Mouse (Mus musculus) forebrain, embryonic 14.5 days (tissue): ENCODE data around the gene Rgs6. TPM values are rescaled to one million over a fixed set of nuclear protein-coding genes. Genes with fewer than 3 reads are reported as not detected.

ENCODE experiments used
- ATAC-seq: fragments of 200-750 bp; cut with Nextera tagmentation; 2 replicates; pipeline ENCODE4 v1.8.0; 2017; ENCODE audit warnings: mild to moderate bottlenecking, moderate library complexity
- DNase-seq: peaks from one replicate; pipeline ENCODE4 v3.0.0-alpha.2; 2015; ENCODE audit warnings: low spot score
- H3K27ac ChIP-seq: fragments of 300-500 bp; sonication (generic); 2 replicates; pipeline ENCODE4 v1.5.1; 2014; ENCODE audit warnings: low read depth, mild to moderate bottlenecking, control low read depth, low read length, moderate library complexity
- H3K27me3 ChIP-seq: fragments of 300-500 bp; sonication (generic); replicated peaks from 2 replicates; pipeline ENCODE4 v1.6.1; 2014; ENCODE audit warnings: low read length, control low read depth, mixed read lengths; ENCODE audit not compliant: control insufficient read depth, insufficient read depth
- H3K36me3 ChIP-seq: fragments of 300-500 bp; sonication (generic); 2 replicates; pipeline ENCODE4 v1.6.1; 2014; ENCODE audit warnings: low read length, control low read depth; ENCODE audit not compliant: control insufficient read depth, insufficient read depth
- H3K4me1 ChIP-seq: fragments of 300-500 bp; sonication (generic); 2 replicates; pipeline ENCODE4 v1.6.1; 2014; ENCODE audit warnings: antibody characterized with exemption, low read length, control low read depth; ENCODE audit not compliant: control insufficient read depth, insufficient read depth
- H3K4me2 ChIP-seq: fragments of 300-500 bp; sonication (generic); 2 replicates; pipeline ENCODE4 v1.6.1; 2014; ENCODE audit warnings: mild to moderate bottlenecking, control low read depth, low read length
- H3K4me3 ChIP-seq: fragments of 300-500 bp; sonication (generic); 2 replicates; pipeline ENCODE4 v1.5.1; 2014; ENCODE audit warnings: low read depth, low read length, control low read depth
- H3K9ac ChIP-seq: fragments of 300-500 bp; sonication (generic); 2 replicates; pipeline ENCODE4 v1.6.1; 2014; ENCODE audit warnings: mild to moderate bottlenecking, low read length, control low read depth, moderate library complexity
- H3K9me3 ChIP-seq: fragments of 300-500 bp; sonication (generic); replicated peaks from 2 replicates; pipeline ENCODE4 v1.6.1; 2016; ENCODE audit warnings: low read length, control low read depth, mixed read lengths; ENCODE audit not compliant: control insufficient read depth
- WGBS: fragments of 180-500 bp; shearing (Covaris S2); extraction: QIAGEN DNeasy Blood & Tissue Kit; methylation state at CpG from one replicate; pipeline ENCODE4 v1.1.7; 2014; 5-methylcytosine and 5-hydroxymethylcytosine counted together
- polyA plus RNA-seq: library from polyadenylated mRNA; unstranded; fragments of >200 nt; fragmentation: Nextera tagmentation; extraction: Ambion mirVana; gene quantifications from 2 replicates; pipeline ENCODE4 v1.2.1, GENCODE M21; 2014

Gene Rgs6
- polyA plus RNA-seq, 1 experiment from 2014 or later = 5.0 TPM

DNA sequence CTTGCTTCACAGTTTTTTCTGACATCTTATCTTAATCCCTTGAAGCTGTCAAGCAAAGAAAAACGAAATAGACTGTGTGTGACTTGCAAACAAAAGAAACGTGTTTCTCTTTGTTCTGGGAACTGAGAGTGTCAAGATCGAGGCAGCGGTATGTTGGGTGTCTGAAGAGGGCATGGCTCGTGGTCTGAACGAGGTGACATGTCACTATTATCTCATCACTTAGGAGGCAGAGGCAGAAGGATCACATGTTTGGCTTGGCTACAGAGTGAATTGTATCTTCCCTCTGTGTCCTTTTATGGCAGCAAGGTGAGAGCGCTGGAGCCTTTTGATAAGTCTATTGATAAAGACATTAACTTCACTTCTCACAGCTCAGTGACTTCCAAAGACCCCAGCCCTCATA, 512.8 kb downstream of the Rgs6 start:
- Histone ChIP-seq H3K4me3 (no peak overlapping the region), H3K4me1 (no peaks in the 10 kb centered on the region), H3K27me3 (no peaks in the 10 kb centered on the region), H3K9me3 (no peaks in the 10 kb centered on the region), H3K36me3 (no peaks in the 10 kb centered on the region), H3K9ac (no peak overlapping the region), H3K27ac (no peak overlapping the region), H3K4me2 (no peak overlapping the region)
- WGBS = 55% methylated on average over 7 of the region's 7 CpGs
- DNase-seq = no peak
- no peak for ATAC-seq

DNA sequence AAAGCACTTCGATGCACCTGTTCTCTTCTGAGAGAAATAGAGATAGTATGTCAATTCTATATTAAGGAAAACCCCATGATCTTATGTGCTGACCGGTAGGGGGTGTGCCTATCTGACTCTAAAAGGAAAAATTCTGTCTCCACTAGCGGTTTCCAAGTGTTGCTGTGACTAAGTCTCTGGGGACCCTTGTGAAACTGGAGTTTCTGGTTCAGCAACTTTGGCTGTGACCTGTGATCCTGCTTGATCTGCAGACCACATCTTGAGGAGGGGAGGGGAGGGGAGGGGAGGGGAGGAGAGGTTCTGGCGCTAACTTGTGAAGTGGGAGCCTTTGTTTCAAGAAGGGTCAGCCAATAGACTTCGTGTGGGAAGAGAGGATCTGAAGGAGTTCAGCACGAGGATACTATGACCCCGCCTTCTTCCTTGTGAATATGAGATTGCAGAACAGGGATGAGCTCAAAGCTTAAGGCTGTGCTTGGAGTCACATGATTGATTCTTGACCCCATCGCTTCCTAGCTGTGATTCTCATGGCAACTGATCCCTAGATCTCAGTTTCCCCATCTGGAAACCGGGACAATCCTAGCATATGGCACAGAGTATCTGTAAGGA, 517.5 kb downstream of the Rgs6 start:
- no peak overlapping the region for H3K4me2 ChIP-seq
- ATAC-seq = no peak
- H3K4me3 ChIP-seq = no peak overlapping the region
- H3K27me3 ChIP-seq = no peaks in the 10 kb centered on the region
- no peak overlapping the region for H3K27ac ChIP-seq
- 67% methylated on average over 9 of the region's 9 CpGs for WGBS
- peaks cover 3% of the 10 kb centered on the region; the same call in 1 of the 2 replicates for H3K4me1 ChIP-seq
- no peaks in the 10 kb centered on the region for H3K9me3 ChIP-seq
- H3K36me3 ChIP-seq = no peaks in the 10 kb centered on the region
- H3K9ac ChIP-seq = no peak overlapping the region
- no peak for DNase-seq

DNA sequence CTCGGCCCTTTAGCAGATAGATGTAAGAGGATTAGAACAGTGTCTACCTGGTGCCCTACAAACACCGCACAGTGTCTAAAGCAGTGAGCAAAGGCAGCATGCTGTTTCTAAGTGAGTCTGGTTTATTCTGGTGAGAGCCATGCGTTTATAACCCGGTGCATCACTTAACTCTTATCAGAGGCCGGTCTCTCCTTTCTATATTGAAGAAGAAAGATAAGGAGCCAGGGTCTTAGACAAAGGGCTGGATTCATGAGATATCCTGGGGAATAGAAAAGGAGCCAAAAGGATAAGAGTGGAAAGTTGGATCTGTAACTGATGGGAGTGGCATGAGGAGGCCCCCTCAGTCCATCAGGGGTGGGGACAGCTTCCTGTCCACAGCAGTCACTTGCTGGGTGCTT, 518.0 kb downstream of the Rgs6 start:
- no peak overlapping the region for H3K4me2 ChIP-seq
- no peak for ATAC-seq
- DNase-seq = no peak

DNA sequence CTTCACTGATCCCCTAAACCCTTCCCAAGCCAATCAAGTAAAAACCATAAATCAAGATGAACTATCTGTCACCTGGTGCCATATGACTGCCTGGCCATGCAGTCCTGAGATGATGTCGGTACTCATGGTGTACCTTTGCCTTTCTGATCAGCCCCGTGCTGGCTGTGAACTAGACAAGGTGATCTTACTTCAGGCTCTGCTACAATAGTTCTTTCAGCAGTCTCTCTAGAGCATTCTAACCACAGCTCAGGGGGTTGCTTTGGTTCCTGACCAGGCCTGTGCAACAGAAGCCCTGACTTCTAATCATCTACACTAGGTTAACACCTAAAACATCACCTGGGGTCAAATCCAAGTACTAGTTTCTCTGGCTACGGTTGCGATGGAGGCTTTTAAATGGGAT, 521.4 kb downstream of the Rgs6 start:
- Histone ChIP-seq H3K4me2 (no peak overlapping the region), H3K4me1 (peaks cover 3% of the 10 kb centered on the region; the same call in 1 of the 2 replicates), H3K4me3 (no peak overlapping the region), H3K27ac (no peak overlapping the region), H3K9ac (no peak overlapping the region), H3K27me3 (no peaks in the 10 kb centered on the region), H3K9me3 (no peaks in the 10 kb centered on the region), H3K36me3 (no peaks in the 10 kb centered on the region)
- 91% methylated on average over 4 of the region's 4 CpGs for WGBS
- DNase-seq = no peak
- no peak for ATAC-seq

More for the DNA sequence above, 518.0 kb downstream of the Rgs6 start:
- Histone ChIP-seq H3K4me1 (peaks cover 3% of the 10 kb centered on the region; the same call in 1 of the 2 replicates), H3K4me3 (no peak overlapping the region), H3K36me3 (no peaks in the 10 kb centered on the region), H3K27me3 (no peaks in the 10 kb centered on the region), H3K9ac (no peak overlapping the region), H3K9me3 (no peaks in the 10 kb centered on the region), H3K27ac (no peak overlapping the region)
- 86% methylated on average over 5 of the region's 5 CpGs for WGBS

DNA sequence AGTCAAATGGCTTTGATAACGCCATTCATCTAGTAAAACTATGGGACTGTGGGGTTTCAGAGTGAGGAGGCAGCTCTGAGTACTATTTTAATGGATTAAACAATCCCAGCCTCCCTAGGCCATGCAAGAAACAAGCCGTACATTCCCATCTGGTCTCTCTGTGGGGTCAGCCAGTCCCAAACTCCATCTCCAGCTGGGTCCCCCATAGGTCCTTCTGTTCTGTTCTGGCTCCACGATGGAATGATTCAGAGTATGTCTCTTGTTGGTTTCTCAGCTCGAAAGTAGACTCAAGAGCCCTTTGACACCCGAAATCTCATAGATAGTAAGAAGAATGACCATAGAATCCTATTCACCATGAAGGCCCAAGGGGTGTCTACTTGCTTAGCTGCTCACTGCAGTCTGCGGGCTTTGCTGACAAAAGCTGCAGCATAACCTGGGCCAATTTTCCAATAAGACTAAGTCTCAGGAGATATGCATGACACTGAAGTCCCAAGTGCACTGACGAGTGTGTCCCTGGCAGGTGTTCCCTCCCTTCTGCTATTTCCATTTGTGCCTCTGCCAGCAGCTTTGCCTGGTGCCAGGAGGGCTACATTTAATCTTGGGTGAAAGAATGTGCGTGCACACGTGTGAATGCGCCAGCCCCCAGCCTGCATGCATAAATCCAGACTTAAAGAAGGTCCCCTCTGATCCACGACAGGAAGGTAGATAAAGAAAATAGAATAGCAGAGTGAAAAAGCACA, 522.0 kb downstream of the Rgs6 start:
- WGBS = 57% methylated on average over 11 of the region's 11 CpGs
- Histone ChIP-seq H3K27me3 (no peaks in the 10 kb centered on the region), H3K36me3 (no peaks in the 10 kb centered on the region), H3K4me1 (peaks cover 3% of the 10 kb centered on the region; the same call in 1 of the 2 replicates), H3K9ac (no peak overlapping the region), H3K4me2 (no peak overlapping the region), H3K9me3 (no peaks in the 10 kb centered on the region), H3K4me3 (no peak overlapping the region), H3K27ac (no peak overlapping the region)
- ATAC-seq = peak; percentile 59; the same call in 1 of the 2 replicates
- DNase-seq = peak; percentile 57

DNA sequence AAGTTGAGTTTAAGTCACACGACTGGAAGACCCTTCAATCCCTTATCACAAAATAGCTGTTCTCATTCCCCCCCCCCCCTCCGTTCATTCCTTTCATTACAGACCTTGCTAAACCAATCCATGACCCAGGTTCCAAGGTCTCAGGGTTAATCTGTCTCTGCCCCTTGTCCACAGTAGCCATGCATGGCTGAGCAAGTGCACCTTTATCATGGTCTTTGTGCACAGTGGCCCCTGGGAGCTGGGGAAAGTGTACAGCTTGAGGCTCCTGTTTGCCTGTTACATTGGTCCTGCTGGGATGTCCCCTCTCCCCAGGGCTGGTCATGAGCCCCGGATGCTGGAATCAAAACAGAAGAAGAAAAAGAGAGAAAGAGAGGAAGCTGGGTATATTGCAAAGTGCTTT, 522.6 kb downstream of the Rgs6 start:
- Histone ChIP-seq H3K4me3 (no peak overlapping the region), H3K9ac (no peak overlapping the region), H3K4me1 (peaks cover 3% of the 10 kb centered on the region; the same call in 1 of the 2 replicates), H3K9me3 (no peaks in the 10 kb centered on the region), H3K27ac (no peak overlapping the region), H3K27me3 (no peaks in the 10 kb centered on the region), H3K4me2 (no peak overlapping the region), H3K36me3 (no peaks in the 10 kb centered on the region)
- ATAC-seq (no peak), DNase-seq (no peak)
- 49% methylated on average over 3 of the region's 3 CpGs for WGBS

DNA sequence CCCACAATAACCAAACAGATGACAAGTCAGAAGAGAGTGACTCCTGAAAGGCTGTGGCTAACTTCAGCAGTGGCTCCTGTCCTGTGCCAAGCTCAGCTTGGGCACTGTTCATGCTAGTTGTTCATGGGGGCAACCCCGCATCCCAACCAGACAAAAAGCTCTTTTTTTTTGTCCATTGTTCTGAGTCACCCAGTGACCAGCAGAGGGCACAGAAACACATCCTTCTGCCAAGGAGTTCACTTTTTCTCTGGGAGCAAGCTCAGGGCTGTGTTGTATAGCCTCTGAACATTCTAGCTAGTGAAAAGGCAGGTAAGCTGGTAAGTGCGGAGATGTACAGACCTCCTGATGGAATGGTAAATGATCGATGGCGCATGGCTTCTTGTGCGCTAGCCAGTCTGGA, 524.2 kb downstream of the Rgs6 start:
- Histone ChIP-seq H3K36me3 (no peaks in the 10 kb centered on the region), H3K4me1 (peaks cover 3% of the 10 kb centered on the region; the same call in 1 of the 2 replicates), H3K9me3 (no peaks in the 10 kb centered on the region), H3K4me2 (no peak overlapping the region), H3K9ac (no peak overlapping the region), H3K27me3 (no peaks in the 10 kb centered on the region), H3K27ac (no peak overlapping the region), H3K4me3 (no peak overlapping the region)
- 81% methylated on average over 5 of the region's 5 CpGs for WGBS
- DNase-seq (no peak), ATAC-seq (no peak)

DNA sequence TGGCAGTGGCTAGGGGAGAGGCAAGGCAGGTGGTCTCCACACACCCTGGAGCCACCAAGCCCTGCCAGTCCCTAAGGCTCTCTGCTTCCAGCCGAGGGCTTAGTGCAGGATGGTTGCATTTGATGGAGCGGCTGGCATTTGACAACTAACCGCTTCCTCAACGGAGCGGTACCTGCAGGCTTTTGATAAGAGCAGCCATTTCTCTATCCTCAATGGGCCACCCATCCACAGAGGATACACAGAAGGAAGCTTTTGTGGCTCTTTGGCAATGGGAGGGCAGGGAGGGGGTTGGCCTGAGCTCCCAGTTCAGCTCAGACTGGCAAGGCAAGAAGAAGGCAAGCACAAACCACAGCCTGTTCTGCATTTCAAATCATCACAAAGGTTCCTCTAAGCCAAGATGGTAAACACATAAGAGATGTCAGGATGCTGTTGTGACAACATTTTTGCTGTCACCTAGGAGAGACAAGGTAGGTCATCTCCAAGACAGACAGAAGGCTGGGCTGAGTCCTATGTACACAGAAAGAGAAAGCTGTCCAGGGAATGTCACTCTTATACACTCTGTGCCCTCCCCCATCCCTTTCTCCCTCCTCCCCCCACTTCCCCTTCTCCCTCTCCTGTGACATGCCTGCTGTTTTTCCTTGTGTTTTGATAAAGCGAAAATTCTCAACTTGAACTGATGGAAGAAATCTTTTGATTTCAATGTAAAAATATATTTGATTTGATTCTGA, 525.0 kb downstream of the Rgs6 start:
- Histone ChIP-seq H3K27ac (no peak overlapping the region), H3K27me3 (no peaks in the 10 kb centered on the region), H3K36me3 (no peaks in the 10 kb centered on the region), H3K4me1 (peaks cover 3% of the 10 kb centered on the region; the same call in 1 of the 2 replicates), H3K4me3 (no peak overlapping the region), H3K9me3 (no peaks in the 10 kb centered on the region), H3K4me2 (no peak overlapping the region), H3K9ac (no peak overlapping the region)
- DNase-seq = no peak
- WGBS = 59% methylated on average over 6 of the region's 6 CpGs
- ATAC-seq = no peak
